Mouse (Mus musculus) CH12.LX (cell line): ENCODE data around the gene Ctdsp1. TPM values are rescaled to one million over a fixed set of nuclear protein-coding genes. Genes with fewer than 3 reads are reported as not detected.

ENCODE experiments used
- DNase-seq: peaks from one replicate; pipeline ENCODE4 v3.0.0-alpha.2; 2013; ENCODE audit errors: extremely low read depth
- H3K27ac ChIP-seq: 2 replicates; pipeline ENCODE4 v1.5.1; 2012; ENCODE audit warnings: low read depth, mild to moderate bottlenecking, control low read depth, moderate library complexity; ENCODE audit not compliant: insufficient read depth
- H3K27me3 ChIP-seq: replicated peaks from 2 replicates; pipeline ENCODE3; 2012; ENCODE audit warnings: inconsistent platforms
- H3K36me3 ChIP-seq, 2 experiments: replicated peaks in 1 of 2; 2 replicates each; pipeline versions ENCODE3 to v1.6.1; 2012; ENCODE audit warnings: inconsistent platforms in 1 of 2, low read length in 1 of 2, mild to moderate bottlenecking in 1 of 2, mixed read lengths in 1 of 2, moderate library complexity in 1 of 2; ENCODE audit not compliant: control insufficient read depth in 1 of 2, insufficient read depth in 1 of 2
- H3K4me1 ChIP-seq, 2 experiments: 2 replicates each; pipeline ENCODE4 v1.6.1; 2012; ENCODE audit warnings: inconsistent platforms in 1 of 2, moderate library complexity in 1 of 2; ENCODE audit not compliant: insufficient read depth in 2 of 2, control insufficient read depth in 1 of 2
- H3K4me2 ChIP-seq: 2 replicates; pipeline ENCODE4 v1.6.1; 2012; ENCODE audit warnings: low read depth, mild to moderate bottlenecking, control low read depth; ENCODE audit not compliant: poor library complexity, insufficient read depth, severe bottlenecking
- H3K4me3 ChIP-seq, 3 experiments: fragments of 150-350 bp in 1 of 3; sonication (generic) in 1 of 3; replicated peaks in 1 of 3; 2 replicates each; pipeline versions ENCODE3 to v1.5.1; 2011 to 2012; ENCODE audit warnings: low read depth in 2 of 3, low read length in 2 of 3, mild to moderate bottlenecking in 2 of 3, moderate library complexity in 2 of 3, control low read depth in 1 of 3, improper control_type of control experiment in 1 of 3, inconsistent platforms in 1 of 3, mixed read lengths in 1 of 3; ENCODE audit not compliant: poor library complexity in 1 of 3
- H3K79me2 ChIP-seq: replicated peaks from 2 replicates; pipeline ENCODE4 v1.6.1; 2012; ENCODE audit warnings: mild to moderate bottlenecking, moderate library complexity; ENCODE audit not compliant: control insufficient read depth, poor library complexity, insufficient read depth, severe bottlenecking; ENCODE audit errors: extremely low read depth
- H3K9ac ChIP-seq: 2 replicates; pipeline ENCODE4 v1.6.1; 2012; ENCODE audit warnings: low read depth, mild to moderate bottlenecking, control low read depth, moderate library complexity; ENCODE audit not compliant: insufficient read depth
- H3K9me3 ChIP-seq: replicated peaks from 2 replicates; pipeline ENCODE3; 2012; ENCODE audit warnings: low read length, inconsistent platforms, mixed read lengths
- BHLHE40 ChIP-seq: IDR thresholded peaks from 2 replicates; pipeline ENCODE4 v1.6.1; 2011; ENCODE audit warnings: mild to moderate bottlenecking, low read depth, low read length, improper control_type of control experiment
- CHD1 ChIP-seq: IDR thresholded peaks from 2 replicates; pipeline ENCODE4 v1.6.1; 2012; ENCODE audit warnings: low read depth, low read length, improper control_type of control experiment, inconsistent platforms
- CHD2 ChIP-seq: IDR thresholded peaks from 2 replicates; pipeline ENCODE4 v1.6.1; 2011; ENCODE audit warnings: low read length, improper control_type of control experiment
- CTCF ChIP-seq, 2 experiments: IDR thresholded peaks in 1 of 2; conservative IDR thresholded peaks in 1 of 2; 2 replicates each; pipeline ENCODE4 v1.5.1; 2011 to 2012; ENCODE audit warnings: low read depth in 2 of 2, low read length in 2 of 2, improper control_type of control experiment in 1 of 2, inconsistent platforms in 1 of 2, mild to moderate bottlenecking in 1 of 2, moderate library complexity in 1 of 2
- E2F4 ChIP-seq: IDR thresholded peaks from 2 replicates; pipeline ENCODE4 v1.6.1; 2011; ENCODE audit warnings: low read depth, low read length, improper control_type of control experiment; ENCODE audit not compliant: insufficient replicate concordance
- ELF1 ChIP-seq: IDR thresholded peaks from 2 replicates; pipeline ENCODE4 v1.6.1; 2014; ENCODE audit warnings: low read depth, mild to moderate bottlenecking, inconsistent platforms, low read length, improper control_type of control experiment
- EP300 ChIP-seq: IDR thresholded peaks from 2 replicates; pipeline ENCODE4 v1.6.1; 2011; ENCODE audit warnings: low read length, improper control_type of control experiment
- ETS1 ChIP-seq: conservative IDR thresholded peaks from 2 replicates; pipeline ENCODE4 v1.6.1; 2012; ENCODE audit warnings: low read depth, mild to moderate bottlenecking, inconsistent platforms, low read length, improper control_type of control experiment, moderate library complexity
- GABPA ChIP-seq: IDR thresholded peaks from 2 replicates; pipeline ENCODE4 v1.6.1; 2012; ENCODE audit warnings: low read depth, low read length, improper control_type of control experiment, inconsistent platforms; ENCODE audit not compliant: insufficient replicate concordance
- HCFC1 ChIP-seq: IDR thresholded peaks from 2 replicates; pipeline ENCODE4 v1.6.1; 2012; ENCODE audit warnings: low read depth, mild to moderate bottlenecking, inconsistent platforms, low read length, improper control_type of control experiment
- IRF4 ChIP-seq: IDR thresholded peaks from 2 replicates; pipeline ENCODE4 v1.6.1; 2014; ENCODE audit warnings: low read depth, mild to moderate bottlenecking, inconsistent platforms, low read length, improper control_type of control experiment
- JUN ChIP-seq: IDR thresholded peaks from 2 replicates; pipeline ENCODE4 v1.6.1; 2011; ENCODE audit warnings: low read depth, mild to moderate bottlenecking, low read length, improper control_type of control experiment, moderate library complexity; ENCODE audit not compliant: insufficient read depth
- JUND ChIP-seq: conservative IDR thresholded peaks from 2 replicates; pipeline ENCODE4 v1.6.1; 2011; ENCODE audit warnings: low read depth, low read length, improper control_type of control experiment
- KAT2A ChIP-seq: IDR thresholded peaks from 2 replicates; pipeline ENCODE4 v1.6.1; 2012; ENCODE audit warnings: low read length, improper control_type of control experiment, inconsistent platforms; ENCODE audit not compliant: insufficient replicate concordance
- MAFK ChIP-seq: IDR thresholded peaks from 2 replicates; pipeline ENCODE4 v1.6.1; 2011; ENCODE audit warnings: low read length, improper control_type of control experiment; ENCODE audit not compliant: insufficient replicate concordance
- MAX ChIP-seq: IDR thresholded peaks from 2 replicates; pipeline ENCODE4 v1.6.1; 2011; ENCODE audit warnings: low read length, improper control_type of control experiment
- MAZ ChIP-seq: IDR thresholded peaks from 2 replicates; pipeline ENCODE4 v1.6.1; 2012; ENCODE audit warnings: low read depth, mild to moderate bottlenecking, inconsistent platforms, low read length, improper control_type of control experiment, moderate library complexity
- MEF2A ChIP-seq: IDR thresholded peaks from 2 replicates; pipeline ENCODE4 v1.6.1; 2014; ENCODE audit warnings: low read depth, mild to moderate bottlenecking, inconsistent platforms, low read length, improper control_type of control experiment, borderline replicate concordance
- MXI1 ChIP-seq: IDR thresholded peaks from 2 replicates; pipeline ENCODE4 v1.6.1; 2011; ENCODE audit warnings: mild to moderate bottlenecking, low read depth, low read length, improper control_type of control experiment
- MYC ChIP-seq: IDR thresholded peaks from 2 replicates; pipeline ENCODE4 v1.6.1; 2011; ENCODE audit warnings: low read depth, mild to moderate bottlenecking, improper control_type of control experiment, low read length
- NELFE ChIP-seq: IDR thresholded peaks from 2 replicates; pipeline ENCODE4 v1.6.1; 2011; ENCODE audit warnings: low read depth, low read length, improper control_type of control experiment
- NRF1 ChIP-seq: IDR thresholded peaks from 2 replicates; pipeline ENCODE4 v1.6.1; 2014; ENCODE audit warnings: low read depth, mild to moderate bottlenecking, inconsistent platforms, low read length, improper control_type of control experiment, moderate library complexity
- PAX5 ChIP-seq: IDR thresholded peaks from 2 replicates; pipeline ENCODE4 v1.6.1; 2012; ENCODE audit warnings: low read length, inconsistent platforms, mixed read lengths
- POLR2A ChIP-seq: IDR thresholded peaks from 2 replicates; pipeline ENCODE4 v1.6.1; 2011; ENCODE audit warnings: low read depth, mild to moderate bottlenecking, improper control_type of control experiment, low read length
- POLR2AphosphoS2 ChIP-seq: IDR thresholded peaks from 2 replicates; pipeline ENCODE4 v1.6.1; 2011; ENCODE audit warnings: low read depth, low read length, improper control_type of control experiment
- RAD21 ChIP-seq: IDR thresholded peaks from 2 replicates; pipeline ENCODE4 v1.6.1; 2011; ENCODE audit warnings: low read depth, mild to moderate bottlenecking, low read length, improper control_type of control experiment, moderate library complexity
- RCOR1 ChIP-seq: conservative IDR thresholded peaks from 2 replicates; pipeline ENCODE4 v1.6.1; 2012; ENCODE audit warnings: low read depth, mild to moderate bottlenecking, inconsistent platforms, low read length, improper control_type of control experiment
- SIN3A ChIP-seq: IDR thresholded peaks from 2 replicates; pipeline ENCODE4 v1.6.1; 2012; ENCODE audit warnings: low read length, improper control_type of control experiment, inconsistent platforms
- SMC3 ChIP-seq: IDR thresholded peaks from 2 replicates; pipeline ENCODE4 v1.6.1; 2011; ENCODE audit warnings: low read depth, low read length, improper control_type of control experiment
- TBP ChIP-seq: conservative IDR thresholded peaks from 2 replicates; pipeline ENCODE4 v1.6.1; 2011; ENCODE audit warnings: low read depth, low read length, improper control_type of control experiment
- TCF12 ChIP-seq: IDR thresholded peaks from 2 replicates; pipeline ENCODE4 v1.6.1; 2014; ENCODE audit warnings: low read depth, mild to moderate bottlenecking, inconsistent platforms, low read length, improper control_type of control experiment
- UBTF ChIP-seq: IDR thresholded peaks from 2 replicates; pipeline ENCODE4 v1.6.1; 2012; ENCODE audit warnings: low read depth, mild to moderate bottlenecking, inconsistent platforms, low read length, improper control_type of control experiment, moderate library complexity
- USF1 ChIP-seq: IDR thresholded peaks from 2 replicates; pipeline ENCODE4 v1.6.1; 2014; ENCODE audit warnings: low read depth, mild to moderate bottlenecking, inconsistent platforms, low read length, improper control_type of control experiment
- USF2 ChIP-seq: conservative IDR thresholded peaks from 2 replicates; pipeline ENCODE4 v1.6.1; 2011; ENCODE audit warnings: low read depth, low read length, improper control_type of control experiment
- ZC3H11A ChIP-seq: IDR thresholded peaks from 2 replicates; pipeline ENCODE4 v1.6.1; 2012; ENCODE audit warnings: low read depth, mild to moderate bottlenecking, inconsistent platforms, low read length, improper control_type of control experiment
- ZKSCAN1 ChIP-seq: IDR thresholded peaks from 2 replicates; pipeline ENCODE4 v1.6.1; 2012; ENCODE audit warnings: low read depth, inconsistent platforms, low read length, improper control_type of control experiment, borderline replicate concordance
- ZMIZ1 ChIP-seq: IDR thresholded peaks from 2 replicates; pipeline ENCODE4 v1.6.1; 2012; ENCODE audit warnings: low read depth, mild to moderate bottlenecking, inconsistent platforms, low read length, improper control_type of control experiment
- ZNF384 ChIP-seq: IDR thresholded peaks from 2 replicates; pipeline ENCODE4 v1.6.1; 2012; ENCODE audit warnings: low read depth, low read length, improper control_type of control experiment, inconsistent platforms
- dilution Hi-C: fragments of 300-500 bp; cut with MboI; formaldehyde crosslinking; loops from 2 replicates; pipeline ENCODE4 v1.14.3; 2020; ENCODE audit warnings: low sequenced_read_pairs; ENCODE audit not compliant: extremely low pct_unique_long_range_greater_than_20kb, extremely low pct_ligation_motif_present
- in situ Hi-C: fragments of 300-500 bp; cut with MboI; formaldehyde crosslinking; loops from 3 replicates; pipeline ENCODE4 v1.14.3; 2019; ENCODE audit warnings: low sequenced_read_pairs, low pct_ligation_motif_present, low pct_unique_long_range_greater_than_20kb, mixed read lengths
- polyA plus RNA-seq: library from polyadenylated mRNA; unstranded; fragments of >175 nt; gene quantifications from 2 replicates; pipeline ENCODE4 v1.2.1, GENCODE M21; 2012; ENCODE audit warnings: low read depth; ENCODE audit not compliant: insufficient read length
- total RNA-seq, 2 experiments: library from RNA; depleted of rRNA; stranded (reverse); fragments of 300-350 nt in 1 of 2; fragments of >200 nt in 1 of 2; gene quantifications; 2 replicates each; pipeline ENCODE4 v1.2.3; 2012 to 2014

Gene Ctdsp1
- total and polyA plus RNA-seq, 3 experiments = 14.4 to 65.8 (median 23.4) TPM

DNA sequence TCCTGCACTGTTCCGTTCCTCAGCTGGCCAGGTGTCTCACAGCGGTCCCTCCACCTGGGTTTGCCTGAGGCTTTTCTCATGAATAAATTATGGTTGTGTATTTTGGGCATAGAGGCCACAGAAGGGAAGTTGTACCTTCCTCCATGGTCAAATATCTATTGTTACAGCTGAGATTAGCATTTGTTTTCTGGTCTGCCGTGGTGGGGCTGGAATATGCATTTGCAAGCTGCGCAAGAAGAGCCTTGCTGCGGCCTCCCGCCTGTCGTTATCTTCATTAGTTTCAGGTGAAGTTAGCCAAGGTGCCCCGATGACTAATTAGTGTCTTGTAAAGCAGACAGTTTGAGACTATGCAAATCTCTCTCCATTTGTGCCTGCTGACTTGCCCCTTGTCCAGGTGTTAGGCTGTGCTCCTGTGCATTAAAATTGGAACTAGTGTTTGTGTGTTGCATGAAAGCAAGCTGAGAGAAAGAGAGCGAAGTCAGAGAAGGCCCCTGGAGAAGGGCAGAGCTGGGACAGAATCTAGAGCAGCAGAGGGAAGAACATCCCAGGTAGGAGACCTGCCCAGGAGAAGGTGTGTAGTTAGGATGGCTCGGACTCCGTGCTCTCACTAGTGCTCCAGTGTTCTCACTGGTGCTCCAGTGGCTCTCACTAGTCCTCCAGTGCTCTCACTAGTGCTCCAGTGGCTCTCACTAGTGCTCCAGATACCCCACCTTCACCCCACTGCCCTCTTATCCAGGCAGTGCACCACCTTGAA is 47.0 kb upstream of the Ctdsp1 start:
- in situ Hi-C loops = no loop called here
- peaks cover 67 to 90% of the 10 kb centered on the region in 2 experiments for H3K4me1 ChIP-seq
- peak overlapping the region in 2 of 3 experiments; percentile 33 to 46 for H3K4me3 ChIP-seq
- no peaks in the 10 kb centered on the region for H3K27me3 ChIP-seq
- peak; percentile 90 for DNase-seq
- H3K36me3 ChIP-seq = peaks cover 40 to 60% of the 10 kb centered on the region in 2 experiments
- H3K9ac ChIP-seq = peak overlapping the region; percentile 37; the same call in 1 of the 2 replicates
- H3K4me2 ChIP-seq = peak overlapping the region; percentile 80
- peaks cover 13% of the 10 kb centered on the region for H3K9me3 ChIP-seq
- H3K79me2 ChIP-seq = peaks cover 55% of the 10 kb centered on the region
- dilution Hi-C loops = no loop called here
- peak overlapping the region; percentile 100 for H3K27ac ChIP-seq
- TF ChIP-seq EP300 (peak; percentile 95), CHD2 (peak; percentile 73), MAX (peak; percentile 28; the same call in 1 of the 2 replicates), IRF4 (peak; percentile 83), ZC3H11A (no peak), ZNF384 (no peak), POLR2A (no peak), MAFK (peak; percentile 70; the same call in 1 of the 2 replicates), NRF1 (peak; percentile 70), SMC3 (peak; percentile 7; the same call in 1 of the 2 replicates), GABPA (no peak), SIN3A (0 out of 2 replicates have a peak, but pooled peaks have one; percentile 67), HCFC1 (peak; percentile 28; the same call in 1 of the 2 replicates), POLR2AphosphoS2 (no peak), KAT2A (no peak), E2F4 (no peak), PAX5 (no peak), TBP (peak; percentile 25; the same call in 1 of the 2 replicates), ZMIZ1 (peak; percentile 68), JUND (peak; percentile 56), TCF12 (peak; percentile 99), MEF2A (peak; percentile 97), ETS1 (peak; percentile 95), UBTF (peak; percentile 75; the same call in 1 of the 2 replicates), MAZ (peak; percentile 81; the same call in 1 of the 2 replicates), USF2 (no peak), MXI1 (peak; percentile 71; the same call in 1 of the 2 replicates), BHLHE40 (peak; percentile 86), CHD1 (peak; percentile 86), NELFE (no peak), MYC (no peak; the same call in 1 of the 2 replicates), CTCF (conservative IDR thresholded peaks at IDR 0.05 in 1 of 2, IDR thresholded peaks at IDR 0.05 in 1 of 2; ENCODE audit: low read depth in 2 of 2, low read length in 2 of 2) (no peak), RCOR1 (peak; percentile 52), USF1 (no peak), ZKSCAN1 (no peak), RAD21 (no peak; the same call in 1 of the 2 replicates), JUN (peak; percentile 62), ELF1 (no peak)
